Mouse (Mus musculus) layer of hippocampus, adult 9-11 months (tissue): ENCODE data around the gene Limk1.

Experiments used
- DNase-seq: peaks from one replicate; pipeline ENCODE4 v3.0.0; 2022

Limk1 gene

DNA sequence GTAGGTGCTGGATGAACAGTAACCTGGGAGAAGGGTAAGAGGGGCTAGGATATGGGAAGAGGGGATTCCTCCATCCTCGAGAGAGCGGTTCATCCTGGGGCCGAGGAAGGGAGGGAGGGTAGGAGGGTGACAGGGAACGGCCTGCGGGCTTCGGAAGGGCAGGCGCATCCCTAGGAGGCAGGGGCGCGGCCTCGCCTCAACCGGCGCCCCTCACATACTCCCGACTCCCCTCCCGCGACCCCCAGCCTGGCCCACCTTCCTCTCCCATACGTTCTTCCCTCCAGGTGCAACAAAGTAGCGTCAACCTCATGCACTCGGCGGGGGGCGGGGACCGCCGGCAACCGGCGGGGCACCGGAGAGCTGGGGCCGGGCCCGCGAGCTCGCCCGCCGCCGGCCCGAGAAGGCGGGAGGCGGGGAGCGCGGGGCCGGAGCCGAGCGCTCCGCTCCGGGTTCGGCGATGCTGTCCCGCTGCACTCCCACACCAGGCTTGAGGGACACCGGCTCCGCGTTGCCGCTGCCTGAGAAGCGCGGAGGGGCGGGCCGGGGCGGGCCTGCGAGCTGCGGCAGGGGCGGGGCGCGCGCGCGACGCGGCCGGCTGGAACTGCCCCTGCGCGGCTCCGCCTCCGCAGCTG lies at the start of gene Limk1:
Gene Limk1 (minus strand): TSS at position 513 of the 632 bp plus-strand sequence.
- no peak for DNase-seq

DNA sequence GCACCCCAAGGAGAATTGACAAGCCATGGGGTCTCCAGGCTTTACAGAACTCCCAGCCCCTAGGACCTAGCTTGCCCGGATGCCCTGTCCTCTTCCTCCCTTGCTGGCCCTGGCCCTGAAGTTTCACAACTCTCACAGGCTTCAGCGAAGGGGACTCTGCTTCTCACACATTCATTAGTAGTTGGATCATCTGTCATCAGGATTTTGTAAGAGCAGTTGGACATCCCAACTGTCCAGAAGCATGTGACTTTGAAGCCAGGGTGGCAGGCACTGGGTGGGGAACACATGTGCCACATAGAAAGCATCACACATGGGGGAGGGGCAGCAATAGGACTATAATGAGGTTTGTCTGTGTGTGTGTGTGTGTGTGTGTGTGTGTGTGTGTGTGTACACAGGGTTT lies 46.5 kb upstream of the Limk1 start:
- no peak for DNase-seq

- peak; percentile 65 for DNase-seq
Measured at GRCm38 (mm10) chr5:134734072-134734471, 45.7 kb upstream of the Limk1 start.

GRCm38 (mm10) chr5:134733241-134733640 lies 44.8 kb upstream of the Limk1 start:
- DNase-seq, result no peak

- no peak for DNase-seq
Measured at GRCm38 (mm10) chr5:134729124-134729523, 40.7 kb upstream of the Limk1 start.

- DNase-seq, result no peak
Measured at GRCm38 (mm10) chr5:134728535-134728934, 40.1 kb upstream of the Limk1 start.

GRCm38 (mm10) chr5:134727001-134727639 lies 38.7 kb upstream of the Limk1 start:
- no peak for DNase-seq

DNA sequence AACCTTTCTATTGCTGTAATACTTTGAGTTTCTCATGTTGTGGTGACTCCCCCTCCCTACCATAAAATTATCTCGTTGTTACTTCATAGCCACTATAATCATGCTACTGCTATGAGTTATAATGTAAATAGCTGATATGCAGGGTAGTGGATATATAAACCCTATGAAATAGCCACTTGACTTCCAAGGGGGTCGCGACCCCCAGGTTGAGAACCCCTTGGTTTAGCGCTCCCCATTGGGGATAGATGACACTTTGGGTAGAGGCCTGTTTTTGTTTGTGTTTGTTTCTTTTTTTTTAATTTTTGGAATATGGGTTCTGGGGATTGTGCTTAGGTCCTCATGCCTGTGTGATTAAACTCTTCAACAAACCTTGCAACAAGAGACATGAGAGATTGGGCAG lies 36.9 kb upstream of the Limk1 start:
- DNase-seq, result no peak

- DNase-seq, result no peak
Measured at GRCm38 (mm10) chr5:134720058-134720457, 31.7 kb upstream of the Limk1 start.

DNA sequence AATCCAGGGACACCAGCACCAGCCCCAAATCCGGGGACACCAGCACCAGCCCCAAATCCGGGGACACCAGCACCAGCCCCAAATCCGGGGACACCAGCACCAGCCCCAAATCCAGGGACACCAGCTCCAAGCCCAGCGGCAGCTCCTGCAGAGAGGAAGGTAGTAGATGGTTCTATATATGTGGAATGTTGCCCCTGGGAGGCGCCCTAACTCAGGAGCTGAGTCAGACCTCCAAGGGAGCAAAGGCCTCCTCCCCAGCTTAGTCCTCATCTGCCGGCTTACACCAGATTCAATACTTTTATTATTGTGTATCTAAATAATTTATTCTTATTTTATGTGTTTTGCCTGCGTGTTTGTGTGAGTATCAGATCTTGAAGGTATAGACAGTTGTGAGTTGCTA lies 22.7 kb upstream of the Limk1 start:
- DNase-seq, result no peak

DNA sequence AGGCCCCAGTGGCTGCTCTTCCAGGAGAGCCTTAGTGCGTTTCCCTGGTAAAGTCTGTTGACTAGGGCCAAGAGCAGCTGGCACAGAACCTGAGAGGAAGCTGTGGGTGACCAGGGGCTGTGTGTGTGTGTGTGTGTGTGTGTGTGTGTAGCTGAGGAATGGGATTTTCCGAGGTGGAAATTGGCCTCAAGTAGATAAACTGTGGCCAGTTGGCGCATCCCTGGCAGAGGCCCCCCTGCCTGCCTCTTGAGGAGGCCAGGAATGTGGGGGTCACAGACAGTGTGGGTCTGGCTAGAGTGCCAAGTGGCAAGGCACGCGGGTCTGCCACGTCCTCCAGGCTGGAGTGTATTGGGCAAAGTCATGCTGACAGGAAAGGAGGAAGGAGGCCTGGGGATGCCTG lies 20.9 kb upstream of the Limk1 start:
- DNase-seq, result no peak

GRCm38 (mm10) chr5:134704157-134704556 lies 15.8 kb upstream of the Limk1 start:
- DNase-seq, result peak; percentile 52

- no peak for DNase-seq
Measured at GRCm38 (mm10) chr5:134695539-134695938, 7.1 kb upstream of the Limk1 start.

- DNase-seq, result no peak
Measured at GRCm38 (mm10) chr5:134695082-134695481, 6.7 kb upstream of the Limk1 start.

DNA sequence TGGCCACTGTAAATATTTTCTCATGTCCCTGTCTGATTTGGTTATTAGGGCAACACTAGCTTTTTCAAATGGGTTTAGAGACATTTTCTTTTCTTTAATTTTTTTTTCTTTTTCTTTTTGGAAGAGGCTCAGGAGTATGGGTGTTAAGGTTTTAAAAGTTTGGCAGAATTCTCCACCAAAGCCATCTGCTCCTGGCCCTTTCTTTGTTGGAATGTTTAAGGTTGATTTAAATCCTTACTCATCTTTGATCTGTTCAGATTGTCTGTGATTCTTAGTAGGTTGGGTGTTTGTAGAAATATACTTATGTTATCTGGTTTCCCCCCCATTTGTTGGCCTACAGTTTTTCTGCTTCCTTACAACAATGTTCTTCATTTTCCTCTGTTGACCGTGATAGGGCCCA lies 4.3 kb upstream of the Limk1 start:
- no peak for DNase-seq

GRCm38 (mm10) chr5:134688718-134689284 lies 403 bp upstream of the Limk1 start:
- peak; percentile 99 for DNase-seq

DNA sequence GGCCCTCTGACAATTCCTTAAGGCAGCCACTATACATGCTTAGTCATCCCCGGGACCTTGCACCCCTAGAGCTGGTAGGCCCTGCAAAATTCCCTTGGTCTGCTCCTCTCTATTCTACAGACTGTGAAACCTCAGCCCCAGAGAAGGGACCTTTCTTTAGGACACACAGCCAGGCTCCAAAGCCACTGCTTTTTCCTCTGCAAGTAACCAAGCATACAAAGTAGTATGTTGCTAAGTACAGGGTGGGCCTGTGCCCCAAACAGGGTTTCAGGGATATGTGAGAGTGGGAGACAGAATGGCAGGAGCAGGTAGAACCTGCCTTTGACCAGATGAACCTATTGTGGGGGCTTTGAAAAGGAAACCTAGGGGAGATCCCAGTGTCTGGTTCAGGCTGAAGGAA lies 1.2 kb downstream of the Limk1 start:
- no peak for DNase-seq

DNA sequence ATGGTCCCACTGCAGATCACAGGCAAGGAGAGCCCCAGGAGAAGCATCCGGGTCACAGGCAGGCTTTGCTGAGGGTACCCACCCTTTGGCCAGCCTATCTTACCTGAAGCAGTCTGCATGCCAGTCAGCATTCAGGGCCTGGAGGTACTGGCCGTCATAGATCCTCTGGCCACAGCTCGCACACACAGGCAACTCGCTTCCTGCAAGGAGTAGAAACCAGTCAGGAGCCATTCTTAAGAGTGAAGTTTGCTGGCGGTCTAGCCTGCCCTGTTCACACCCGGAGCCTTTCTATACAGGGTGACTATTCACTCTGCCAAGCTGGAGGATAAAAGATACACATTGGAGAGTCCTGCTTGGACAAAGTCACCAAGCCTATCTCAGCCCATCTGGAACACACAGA lies 1.9 kb downstream of the Limk1 start:
- DNase-seq, result no peak

- DNase-seq, result peak; percentile 46
Measured at GRCm38 (mm10) chr5:134684398-134684797, 4.0 kb downstream of the Limk1 start.

- DNase-seq, result no peak
Measured at GRCm38 (mm10) chr5:134683813-134684212, 4.6 kb downstream of the Limk1 start.

GRCm38 (mm10) chr5:134680238-134680637 lies 8.2 kb downstream of the Limk1 start:
- DNase-seq, result no peak

GRCm38 (mm10) chr5:134678827-134679546 lies 9.4 kb downstream of the Limk1 start:
- DNase-seq, result no peak

DNA sequence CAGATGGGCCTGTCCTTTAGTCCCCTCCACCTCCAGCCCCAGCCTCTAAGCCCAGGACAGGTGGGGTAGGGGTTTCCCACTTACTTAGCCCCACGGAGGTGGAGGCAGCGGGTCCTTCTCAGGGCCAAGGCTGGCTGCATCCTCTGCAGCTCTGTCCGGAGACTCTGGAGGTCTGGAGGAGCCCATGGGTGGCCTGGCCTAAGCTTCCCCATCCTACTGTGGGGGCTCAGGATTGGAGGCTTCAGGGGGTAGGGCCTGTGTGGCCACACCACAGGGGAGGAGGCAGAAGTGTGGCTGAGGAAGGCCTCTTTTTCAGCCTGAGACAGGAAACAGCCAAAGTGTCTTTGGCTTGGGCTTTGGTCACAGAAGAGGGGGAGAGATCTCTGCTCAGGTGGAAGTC lies 10.4 kb downstream of the Limk1 start:
- DNase-seq, result no peak

DNA sequence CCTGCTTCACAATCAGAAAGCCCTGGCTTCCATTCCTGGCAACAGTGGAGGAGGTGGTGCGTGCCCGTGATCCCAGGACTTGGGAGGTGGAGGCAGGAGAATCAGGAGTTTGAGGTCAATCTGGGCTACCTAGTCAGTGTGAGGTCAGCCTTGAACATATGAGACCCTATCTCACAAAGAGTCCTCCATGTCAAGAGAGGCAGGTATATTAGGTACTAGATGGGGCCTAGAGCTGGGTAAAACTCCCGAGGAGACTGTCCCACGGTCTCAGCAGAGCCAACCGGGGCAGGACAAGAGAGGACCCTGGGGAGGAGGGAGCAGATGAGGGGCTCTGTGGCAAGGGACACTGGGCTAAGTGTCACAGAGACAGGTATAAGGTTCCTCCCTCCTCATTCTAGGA lies 10.9 kb downstream of the Limk1 start:
- no peak for DNase-seq
